Mouse (Mus musculus): ENCODE results near the gene Gpr34.
A peak's percentile ranks its signal among the peaks of the same experiment; 100 is the strongest.

Gpr34 gene

DNA sequence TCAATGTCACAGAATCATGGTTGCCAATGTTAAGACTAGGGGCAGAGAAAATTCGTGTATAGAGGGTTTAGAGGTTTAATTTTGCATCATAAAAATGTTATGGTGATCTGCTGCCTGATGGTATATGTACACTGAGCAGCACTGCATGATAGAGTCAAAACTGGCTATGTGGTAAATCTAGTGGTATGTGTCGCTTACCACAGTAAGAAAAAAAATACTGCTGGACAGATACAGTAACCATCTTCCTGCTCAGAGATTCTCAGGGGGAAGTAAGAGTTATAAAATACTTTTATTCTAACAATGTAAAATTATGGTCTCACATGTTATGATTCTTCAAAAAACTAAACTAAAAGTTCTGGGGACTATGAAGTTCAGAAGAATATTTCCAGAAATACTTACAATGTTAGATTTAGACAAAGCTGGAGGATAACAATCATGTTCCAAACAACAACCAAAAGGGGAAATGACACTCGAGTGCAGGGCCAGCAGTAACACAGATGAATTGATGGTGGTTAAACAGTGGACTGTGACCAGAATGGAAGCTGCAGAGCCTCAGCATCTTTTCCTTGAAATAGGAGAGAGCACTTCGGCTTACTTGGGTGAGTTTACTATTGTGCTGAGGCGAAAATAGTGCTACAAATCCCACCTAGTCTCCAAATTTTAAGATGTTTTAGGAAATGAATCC lies at the start of gene Gpr34:
TSS of gene Gpr34 (plus strand) at position 491 of the 685 bp plus-strand sequence.
- DNase-seq (ENCODE audit: low read depth, low spot score), result no peak

DNA sequence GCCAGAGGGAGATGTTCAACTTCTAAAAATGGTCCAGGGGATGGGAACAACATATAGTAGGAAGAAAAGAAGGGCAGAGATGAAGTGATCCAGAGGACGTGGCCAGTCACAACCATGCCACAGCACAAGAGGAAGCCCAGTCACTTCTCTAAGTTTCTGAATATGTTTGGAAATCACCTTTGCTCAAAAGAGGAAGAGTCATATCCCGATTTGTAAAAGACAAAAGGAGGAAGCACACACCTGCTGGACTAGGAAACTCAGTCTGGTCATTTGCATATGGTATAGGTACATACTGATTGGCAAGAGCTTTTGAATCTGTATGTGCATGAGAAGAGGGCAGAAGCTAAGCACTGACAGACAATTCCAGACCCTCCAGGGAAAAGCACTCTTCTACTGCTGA lies 32.5 kb upstream of the Gpr34 start:
- DNase-seq (ENCODE audit: low read depth, low spot score), result no peak

- no peak for DNase-seq (ENCODE audit: low read depth, low spot score)
These were observed 31.9 kb upstream of the Gpr34 start for GRCm38 (mm10) chrX:13599966-13600365.

DNA sequence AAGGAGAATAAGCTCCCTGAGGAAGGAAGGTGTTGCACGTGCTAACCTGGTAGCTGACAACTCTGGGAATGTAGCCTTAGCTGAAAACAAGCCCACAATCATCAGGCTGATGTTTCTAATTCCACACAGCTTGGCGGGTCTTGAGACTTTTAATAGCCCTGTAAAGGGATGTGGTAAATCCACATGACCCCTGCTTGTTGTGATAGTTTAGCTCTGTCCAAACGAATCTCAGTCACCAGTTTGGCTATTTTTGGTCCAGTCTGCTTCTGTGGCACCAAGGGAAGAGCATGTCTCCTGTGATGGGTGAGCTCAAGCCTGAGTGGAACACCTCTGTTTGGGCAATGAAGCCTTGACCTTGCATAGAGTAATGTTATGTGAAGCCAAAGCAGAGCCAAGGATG lies 25.1 kb upstream of the Gpr34 start:
- no peak for DNase-seq (ENCODE audit: low read depth, low spot score)

- DNase-seq (ENCODE audit: low read depth, low spot score), result no peak
These were observed 24.1 kb upstream of the Gpr34 start for GRCm38 (mm10) chrX:13607752-13608151.

- no peak for DNase-seq (ENCODE audit: low read depth, low spot score)
These were observed 20.8 kb upstream of the Gpr34 start for GRCm38 (mm10) chrX:13611114-13611513.

DNA sequence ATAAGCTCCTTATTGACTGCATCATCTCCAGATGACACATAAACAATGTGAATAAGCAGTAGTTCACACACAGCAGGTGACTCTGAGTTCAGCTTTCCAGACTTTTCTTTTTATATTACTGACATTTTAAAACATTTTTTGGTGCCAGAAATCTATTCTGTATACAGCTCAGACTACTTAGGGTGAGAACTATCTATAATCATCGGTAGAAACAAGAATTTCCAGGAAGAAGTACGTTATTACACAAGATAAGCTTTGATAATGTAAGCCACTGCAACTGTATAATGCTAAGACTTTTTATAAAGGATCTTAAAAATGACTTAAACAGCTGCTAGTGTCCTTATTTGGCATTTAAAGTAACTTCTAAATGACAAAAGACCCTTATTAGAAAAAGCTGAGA lies 19.8 kb upstream of the Gpr34 start:
- DNase-seq (ENCODE audit: low read depth, low spot score), result no peak

DNA sequence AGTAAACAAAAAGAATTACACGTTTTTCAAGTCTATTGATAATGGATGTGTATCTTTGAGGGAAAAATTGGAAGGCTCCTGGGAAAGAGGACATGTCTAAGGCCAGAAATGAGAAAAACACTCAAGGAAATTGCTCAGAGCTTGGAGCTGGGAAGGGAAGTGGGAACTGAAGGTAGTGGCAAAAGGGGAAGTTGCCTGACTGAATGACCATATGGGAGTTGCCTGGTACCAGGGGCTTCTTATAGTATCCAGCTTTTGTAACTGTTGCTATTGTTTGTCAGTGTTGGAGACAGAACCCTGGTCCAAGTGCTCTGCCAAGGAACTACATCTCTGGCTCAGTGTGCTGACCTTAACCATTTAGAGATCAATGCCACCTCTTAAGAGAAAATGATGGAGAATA lies 15.2 kb upstream of the Gpr34 start:
- DNase-seq (ENCODE audit: low read depth, low spot score), result no peak

DNA sequence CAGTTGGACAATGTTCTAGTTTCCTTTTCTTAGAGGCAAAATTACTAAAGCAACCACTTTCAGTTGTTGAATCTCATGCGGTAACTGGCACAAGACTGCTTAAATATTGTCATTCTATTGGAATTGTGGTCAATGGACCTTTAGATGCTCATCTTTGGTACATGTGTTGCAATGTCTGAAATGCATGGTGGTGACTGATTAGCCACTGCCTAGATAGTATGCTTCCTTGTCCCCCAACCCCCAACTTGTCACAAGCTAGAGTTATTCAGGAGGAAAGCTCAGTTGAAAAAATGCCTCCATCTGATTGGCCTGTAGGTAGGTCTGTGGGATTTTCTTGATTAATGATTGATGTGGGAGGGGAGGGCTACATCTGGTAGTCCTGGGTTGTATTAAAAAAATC lies 14.6 kb upstream of the Gpr34 start:
- no peak for DNase-seq (ENCODE audit: low read depth, low spot score)

DNA sequence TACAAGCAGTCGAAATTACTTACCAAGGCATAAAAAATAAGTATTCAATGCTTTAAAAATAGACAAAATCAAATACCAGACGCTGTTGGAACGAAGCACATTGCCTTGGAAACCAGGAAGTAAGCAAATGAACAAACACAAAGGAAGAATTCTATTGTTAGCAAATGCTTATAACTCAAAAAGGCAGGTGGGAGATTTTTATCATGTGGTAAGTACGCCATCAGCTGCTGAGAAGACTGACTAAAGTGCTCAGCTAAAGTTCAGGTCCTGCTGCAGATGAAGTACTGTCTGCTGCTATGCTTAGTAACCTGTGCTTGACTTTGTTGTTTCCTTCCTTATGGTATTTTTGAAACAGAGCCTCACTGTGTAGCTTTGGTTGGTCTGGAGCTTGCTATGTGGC lies 13.4 kb upstream of the Gpr34 start:
- no peak for DNase-seq (ENCODE audit: low read depth, low spot score)

- no peak for DNase-seq (ENCODE audit: low read depth, low spot score)
These were observed 10.4 kb upstream of the Gpr34 start for GRCm38 (mm10) chrX:13621473-13621872.

DNA sequence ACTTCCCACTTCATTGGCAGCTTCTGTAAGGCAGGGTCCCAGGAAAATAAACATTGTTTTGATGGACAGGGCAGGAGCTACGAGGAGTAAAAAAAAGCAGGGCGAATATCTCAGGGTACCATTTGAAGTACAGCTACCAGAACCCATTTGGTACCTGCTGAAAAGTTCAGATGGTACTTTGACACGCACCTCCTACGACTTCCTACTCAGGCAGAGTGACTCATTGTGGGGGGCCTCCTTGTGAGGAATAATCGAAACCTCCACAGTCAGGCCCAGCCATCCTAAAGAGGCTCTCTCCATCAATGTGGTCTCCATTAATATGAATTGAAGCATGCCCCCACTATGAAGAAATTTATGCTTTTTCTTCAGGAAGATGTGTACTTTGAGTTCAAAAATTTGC lies 9.2 kb upstream of the Gpr34 start:
- no peak for DNase-seq (ENCODE audit: low read depth, low spot score)

- no peak for DNase-seq (ENCODE audit: low read depth, low spot score)
These were observed 4.5 kb downstream of the Gpr34 start for GRCm38 (mm10) chrX:13636398-13636797.

DNA sequence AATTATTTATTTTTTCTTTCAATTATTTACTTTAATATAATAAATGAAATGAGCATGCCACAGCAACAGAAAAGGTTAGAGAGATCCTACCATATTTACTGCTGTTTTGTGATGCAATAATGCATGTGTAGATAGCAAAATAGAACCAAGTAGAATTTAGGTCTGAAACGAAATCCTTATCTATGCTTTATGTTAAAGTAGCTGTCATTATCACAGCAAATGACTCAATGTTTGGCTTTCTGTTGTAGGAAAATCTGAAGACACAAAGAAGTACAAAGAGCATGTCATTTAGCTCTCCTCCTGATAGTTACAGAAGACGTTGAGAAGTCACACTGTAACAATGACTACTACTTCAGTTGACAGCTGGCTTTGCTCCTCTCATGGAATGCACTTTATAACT lies 7.0 kb downstream of the Gpr34 start:
- DNase-seq (ENCODE audit: low read depth, low spot score), result no peak

DNA sequence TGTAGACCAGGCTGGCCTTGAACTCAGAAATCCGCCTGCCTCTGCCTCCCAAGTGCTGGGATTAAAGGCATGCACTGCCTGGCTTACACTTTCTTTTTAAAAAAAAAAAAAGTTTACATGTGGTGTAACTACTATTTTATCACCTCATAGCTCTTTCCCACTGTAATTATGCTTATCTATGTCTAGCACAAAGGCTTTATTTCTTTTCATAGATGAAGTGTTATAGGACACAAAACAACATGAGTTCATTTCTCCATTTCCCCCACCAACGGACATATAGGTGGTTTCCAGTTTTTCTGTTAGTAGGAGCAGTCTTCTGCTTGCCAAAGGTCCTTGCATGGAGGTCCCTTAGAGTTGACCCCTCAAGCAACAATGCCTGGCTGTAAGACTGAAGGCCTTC lies 20.0 kb downstream of the Gpr34 start:
- no peak for DNase-seq (ENCODE audit: low read depth, low spot score)

DNA sequence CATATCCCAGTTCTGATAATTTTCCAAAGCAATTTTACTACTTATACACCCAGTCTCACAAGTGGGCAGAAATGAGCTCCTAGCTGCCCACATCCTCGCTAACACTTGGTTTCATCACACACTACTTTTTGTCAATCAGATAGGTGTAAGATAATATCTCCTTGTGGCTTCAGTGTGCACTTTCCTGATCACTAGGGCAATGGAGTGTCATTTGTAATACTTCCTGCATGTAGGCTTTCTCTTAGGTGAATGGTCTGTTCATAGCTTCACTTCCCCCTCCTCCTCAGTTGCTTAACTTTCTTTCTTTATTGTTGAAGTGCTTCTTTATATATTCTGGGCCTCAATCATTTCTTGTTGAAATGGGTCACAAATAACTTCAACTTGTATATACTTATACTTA lies 20.4 kb downstream of the Gpr34 start:
- no peak for DNase-seq (ENCODE audit: low read depth, low spot score)

DNA sequence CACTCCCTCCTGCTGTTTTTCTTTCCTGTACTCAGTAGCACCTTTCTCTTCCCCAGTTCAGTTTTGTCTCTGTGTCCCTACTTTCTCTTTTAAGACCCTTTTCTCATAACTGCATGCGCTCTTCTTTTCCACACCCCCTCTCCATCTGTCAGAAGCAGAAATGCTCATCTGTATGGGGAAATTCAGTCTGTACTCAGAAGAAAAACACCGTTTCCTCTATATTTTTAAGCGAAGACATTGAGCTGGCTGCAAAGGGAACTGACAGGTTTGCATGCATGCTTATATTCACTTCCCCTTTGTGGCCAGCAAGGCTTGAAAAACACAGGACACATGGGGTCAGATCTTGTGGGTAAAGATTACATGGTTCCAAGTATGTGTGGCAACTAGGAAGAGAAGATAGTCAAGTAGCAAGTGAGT lies 23.1 kb downstream of the Gpr34 start:
- no peak for DNase-seq (ENCODE audit: low read depth, low spot score)

GRCm38 (mm10) chrX:13655906-13656305 lies 24.0 kb downstream of the Gpr34 start:
- DNase-seq (ENCODE audit: low read depth, low spot score), result no peak

GRCm38 (mm10) chrX:13656721-13657120 lies 24.8 kb downstream of the Gpr34 start:
- DNase-seq (ENCODE audit: low read depth, low spot score), result peak; percentile 26

DNA sequence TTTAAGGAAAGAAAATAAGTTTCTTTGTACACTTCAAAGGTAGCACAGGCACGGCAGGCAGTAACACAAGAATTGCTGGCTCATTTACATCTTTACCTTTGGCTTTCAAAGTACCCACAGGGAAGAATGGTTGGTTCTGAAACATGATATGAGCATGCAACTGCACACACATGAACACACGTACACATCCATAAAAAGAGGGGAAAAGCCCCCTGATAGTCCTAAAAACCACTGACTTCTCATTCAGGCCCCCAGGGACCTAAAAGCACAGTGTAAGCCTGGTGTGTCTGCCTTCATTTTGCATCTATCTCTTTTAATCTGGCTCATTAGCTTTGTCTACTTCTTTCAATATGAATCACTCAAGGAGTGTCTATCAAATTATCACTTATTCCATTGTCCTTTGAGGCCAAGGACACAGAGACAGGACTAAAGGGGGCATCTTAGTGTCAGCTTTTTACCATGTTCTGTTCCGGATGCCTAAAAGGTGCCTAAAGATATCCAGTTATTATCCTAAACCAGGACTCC lies 26.8 kb downstream of the Gpr34 start:
- DNase-seq (ENCODE audit: low read depth, low spot score), result no peak

GRCm38 (mm10) chrX:13659201-13659890 lies 27.5 kb downstream of the Gpr34 start:
- DNase-seq (ENCODE audit: low read depth, low spot score), result no peak

GRCm38 (mm10) chrX:13661063-13661462 lies 29.2 kb downstream of the Gpr34 start, which contains the start of gene Gpr82:
Gene Gpr82, plus strand, starts transcription at chrX:13661363.
- DNase-seq (ENCODE audit: low read depth, low spot score), result no peak

DNA sequence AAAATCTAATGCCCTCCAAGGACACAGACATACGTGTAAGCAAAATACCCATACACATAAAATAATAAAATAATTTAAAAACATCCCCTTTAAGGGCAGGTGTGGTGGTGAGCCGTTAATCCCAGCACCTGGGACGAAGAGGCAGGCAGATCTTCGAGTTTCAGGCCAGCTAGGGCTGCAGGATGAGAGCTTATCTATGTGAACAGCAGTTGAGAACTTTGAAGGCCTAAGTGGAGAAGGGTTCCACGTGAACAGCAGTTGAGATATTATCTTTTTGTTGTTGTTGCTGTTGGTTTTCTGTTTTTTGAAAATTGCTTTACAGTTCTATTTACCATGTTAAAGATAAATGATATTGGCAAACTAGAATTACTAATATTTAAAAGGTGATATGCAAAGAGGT lies 37.0 kb downstream of the Gpr34 start:
- no peak for DNase-seq (ENCODE audit: low read depth, low spot score)
